Mouse (Mus musculus) heart, postnatal 14 days (tissue): Measurements from ENCODE around the gene Prex1. TPM values are rescaled to one million over a fixed set of nuclear protein-coding genes. Genes with fewer than 3 reads are reported as not detected.

Experiments used
- DNase-seq, 2 experiments: peaks; one replicate each; pipeline ENCODE4 v3.0.0; 2021 to 2022
- intact Hi-C: fragments of 180-260 bp; cut with DNase I; formaldehyde crosslinking; loops from one replicate; pipeline ENCODE4 v1.15.1; 2025
- total RNA-seq, 2 experiments: library from RNA; stranded (reverse); gene quantifications; 2 replicates each; pipeline ENCODE4 v1.2.3; 2021

Gene Prex1
- total RNA-seq, 2 experiments from 2014 or later = 10.7 to 11.9 TPM

DNA sequence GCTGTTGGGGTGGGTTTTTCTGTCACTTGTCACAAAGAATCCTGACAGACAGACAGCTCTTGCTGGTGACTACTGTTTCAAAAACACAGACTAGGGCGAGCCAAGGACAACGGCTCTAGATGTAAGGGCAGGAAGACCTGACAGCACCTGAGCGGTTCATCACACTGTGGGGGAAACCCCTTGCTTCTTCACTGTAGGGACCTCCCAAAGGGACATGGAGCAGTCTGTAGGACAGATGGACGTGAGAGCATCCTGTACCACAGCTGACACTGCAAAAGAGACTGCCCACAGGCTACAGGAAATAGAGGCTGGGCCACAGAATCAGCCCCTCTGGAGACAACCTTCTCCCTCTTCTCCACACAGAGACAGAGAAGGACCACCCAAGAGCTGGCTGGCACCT lies 20.2 kb downstream of the Prex1 start:
- intact Hi-C loops = no loop called here
- DNase-seq = no peak

DNA sequence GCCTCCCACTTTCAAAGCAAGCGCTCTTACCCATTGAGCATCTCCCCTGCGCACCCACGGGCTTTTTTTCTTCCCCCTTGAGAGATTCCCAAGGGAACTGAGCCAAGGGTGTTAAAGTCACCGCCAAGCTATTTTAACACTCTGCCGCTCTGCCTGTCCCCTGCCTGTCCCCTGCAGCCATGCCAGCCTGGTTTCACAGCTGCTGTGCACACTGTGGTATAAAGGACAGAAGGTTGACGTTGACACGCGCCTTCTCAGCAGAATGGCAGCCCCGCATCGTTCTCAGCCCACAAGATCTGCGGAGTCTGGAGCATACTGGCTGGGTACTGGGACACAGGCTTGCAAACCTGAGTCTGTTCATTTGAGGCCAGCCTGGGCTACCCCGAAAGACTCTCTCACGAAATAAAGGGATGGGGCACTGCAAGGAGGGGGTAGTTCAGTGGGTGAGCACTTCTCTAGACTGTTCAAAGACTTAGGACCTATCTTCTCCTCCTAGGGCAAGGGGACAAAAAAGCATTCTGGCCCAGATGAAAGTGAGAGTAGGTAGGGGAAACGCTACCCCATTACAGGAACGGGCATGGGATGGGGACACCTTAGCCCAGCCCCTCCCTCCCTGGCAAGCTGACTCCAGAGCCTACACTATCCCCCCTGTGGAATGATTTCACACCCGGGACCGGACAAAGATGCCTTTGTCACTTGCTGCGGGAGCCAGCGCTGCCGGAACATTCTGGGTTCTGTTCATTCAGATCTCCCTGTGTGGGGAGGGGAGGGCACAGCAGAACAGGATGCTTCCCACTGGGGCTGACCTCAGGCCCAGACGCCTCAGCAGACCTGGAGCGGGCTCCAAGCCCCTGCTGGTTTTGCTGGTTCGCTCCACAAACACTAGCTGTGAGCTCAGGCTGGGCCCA lies 21.8 kb downstream of the Prex1 start:
- intact Hi-C loops = no loop called here
- peak; percentile 32 to 44 for DNase-seq

DNA sequence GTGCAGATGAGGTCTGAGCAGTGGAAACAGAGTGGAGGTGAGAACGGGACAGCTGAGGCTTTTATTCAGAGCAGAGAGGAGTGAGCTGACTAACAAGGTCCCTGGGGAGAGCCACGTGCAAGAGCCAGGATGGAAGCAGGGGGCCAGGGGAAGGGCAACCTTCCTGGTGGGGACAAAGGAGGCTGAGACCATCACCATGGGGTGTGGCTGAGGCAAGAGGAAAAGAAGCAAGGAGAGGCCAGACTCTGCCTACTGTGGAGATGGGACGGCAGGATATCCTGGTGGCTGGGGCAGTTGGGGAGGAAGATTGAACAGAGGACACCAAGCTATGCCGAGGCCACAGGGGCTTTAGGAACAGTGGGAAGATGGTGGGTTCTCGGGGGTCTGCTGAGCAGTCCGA lies 26.7 kb downstream of the Prex1 start:
- no peak for DNase-seq
- intact Hi-C loops = no loop called here

DNA sequence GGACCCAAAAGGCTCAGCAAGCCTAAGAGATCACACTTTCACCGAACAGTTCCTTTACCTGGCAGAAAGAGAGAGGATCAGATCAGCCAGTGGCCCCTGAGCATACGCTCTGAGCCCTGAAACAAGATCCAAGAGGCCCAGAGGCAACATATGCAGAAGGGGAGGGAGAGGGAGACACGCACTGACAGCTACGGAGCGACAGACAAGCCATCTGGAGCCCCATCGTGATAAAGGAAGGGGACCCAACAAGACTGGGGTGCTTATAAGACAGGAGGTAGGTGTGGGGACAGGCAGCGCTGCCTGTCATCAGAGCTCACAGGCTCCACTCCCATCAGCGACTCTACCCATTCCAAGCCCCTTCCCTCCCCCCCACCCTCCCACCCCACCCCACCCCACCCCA lies 27.8 kb downstream of the Prex1 start:
- intact Hi-C loops = no loop called here

DNA sequence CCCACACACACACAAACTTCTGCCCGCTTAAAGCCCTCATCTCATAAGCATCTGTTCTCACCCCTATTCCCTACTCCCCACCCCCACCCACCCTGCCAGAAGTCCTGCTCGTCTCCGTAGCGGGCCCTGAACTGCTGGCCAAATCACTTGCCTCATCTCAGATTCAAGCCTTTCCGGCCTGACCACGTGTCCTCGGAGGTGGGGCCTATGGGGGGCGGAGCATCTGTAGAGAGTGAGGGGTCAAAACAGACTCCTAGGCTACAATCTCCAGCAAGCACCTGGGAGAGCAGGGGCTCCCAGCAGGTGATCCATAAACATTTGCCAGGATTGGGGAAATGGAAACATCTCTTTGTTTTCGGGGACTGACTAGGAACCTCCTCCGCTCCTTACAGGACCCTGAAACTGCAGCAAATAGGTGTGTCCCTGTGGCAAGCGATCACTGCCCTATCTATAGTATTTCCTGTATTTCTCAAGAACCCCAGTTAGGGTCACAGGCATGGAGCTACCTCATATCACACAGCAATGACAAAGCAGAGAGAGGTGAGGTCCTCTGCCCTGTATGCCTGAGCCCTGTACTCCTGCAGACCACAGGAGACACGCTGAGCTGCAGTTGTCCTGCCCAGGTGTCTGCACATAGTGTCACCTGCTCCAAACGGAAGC lies 29.6 kb downstream of the Prex1 start:
- DNase-seq = no peak
- intact Hi-C loops = no loop called here

More for the DNA sequence above, 27.8 kb downstream of the Prex1 start:
- DNase-seq = no peak

DNA sequence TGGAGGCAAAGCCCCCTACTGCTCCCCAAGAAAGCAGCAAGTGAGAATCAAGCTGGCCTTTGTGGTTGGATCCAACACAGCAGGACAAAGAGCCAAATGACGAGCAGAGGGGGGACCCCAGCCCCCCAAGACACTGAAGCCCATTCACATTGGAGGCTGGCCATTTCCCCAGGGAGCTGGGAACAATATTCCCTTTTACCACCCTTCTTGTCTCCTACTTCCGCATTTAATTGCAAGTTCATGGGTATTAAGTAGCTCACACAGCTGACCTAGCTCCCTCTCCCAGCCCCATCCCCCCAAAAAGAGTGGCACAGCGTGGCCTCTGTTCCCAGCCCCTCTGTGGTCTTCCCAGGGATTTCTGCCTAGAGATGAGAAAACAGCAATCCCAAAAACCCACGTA lies 30.8 kb downstream of the Prex1 start:
- intact Hi-C loops = no loop called here
- no peak for DNase-seq

DNA sequence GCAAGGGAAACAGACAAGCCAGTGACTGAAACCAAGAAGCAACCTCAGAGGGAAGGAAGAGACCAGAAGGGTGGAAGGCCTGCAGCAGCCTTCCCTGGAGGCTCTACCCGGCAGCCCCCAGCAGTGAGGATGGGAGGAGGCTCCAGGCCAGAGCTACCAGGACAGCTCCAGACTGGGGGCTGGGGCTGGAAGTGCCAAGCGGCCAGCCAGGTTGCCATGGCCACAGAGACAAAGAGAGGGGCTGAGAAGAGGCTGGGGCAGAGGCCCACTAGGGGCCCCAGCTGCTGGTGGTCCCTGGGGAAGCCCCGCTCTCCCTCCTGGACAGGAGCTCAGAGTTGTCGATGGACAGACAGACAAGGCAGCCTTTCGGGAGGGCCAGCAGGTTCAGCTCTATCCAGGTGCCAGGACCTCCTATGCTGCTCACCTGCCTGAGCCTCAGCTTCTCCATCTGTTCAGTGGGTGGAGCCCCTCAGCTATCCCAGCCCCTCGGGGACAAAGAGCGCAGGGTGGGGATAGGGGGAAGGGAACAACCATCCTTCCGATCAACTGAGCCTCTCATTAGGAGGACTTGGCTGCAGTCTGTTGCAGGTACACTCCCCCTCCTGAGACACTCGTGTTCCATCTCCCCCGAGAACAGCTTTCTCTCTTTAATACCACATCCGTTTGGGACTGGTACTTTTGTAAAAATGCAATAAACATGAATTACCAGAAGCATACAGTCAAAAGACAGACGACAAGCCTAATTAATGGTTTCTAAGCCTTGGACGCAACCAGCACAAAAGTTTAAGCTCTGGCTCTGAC lies 34.5 kb downstream of the Prex1 start:
- intact Hi-C loops = no loop called here
- no peak for DNase-seq

DNA sequence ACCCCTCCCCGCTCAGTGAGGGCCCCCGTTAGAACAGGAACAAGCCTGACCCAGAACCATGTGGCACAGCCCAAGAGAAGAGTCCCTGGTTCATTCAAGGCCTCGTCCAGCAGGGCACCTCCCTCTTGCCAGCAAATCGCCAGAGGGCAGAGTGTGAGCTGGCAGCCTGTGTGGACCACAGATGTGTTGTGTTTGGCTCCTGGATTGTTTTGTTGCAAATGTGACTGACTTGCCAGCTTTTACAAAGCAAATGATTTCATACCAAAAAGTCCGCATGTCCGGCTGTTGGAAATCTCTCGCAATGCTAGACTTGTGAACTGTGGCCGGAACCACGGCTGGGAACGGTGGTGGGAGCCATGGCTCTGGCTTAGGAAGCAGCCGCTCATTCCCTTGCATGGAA lies 36.7 kb downstream of the Prex1 start:
- intact Hi-C loops = no loop called here
- DNase-seq = no peak

DNA sequence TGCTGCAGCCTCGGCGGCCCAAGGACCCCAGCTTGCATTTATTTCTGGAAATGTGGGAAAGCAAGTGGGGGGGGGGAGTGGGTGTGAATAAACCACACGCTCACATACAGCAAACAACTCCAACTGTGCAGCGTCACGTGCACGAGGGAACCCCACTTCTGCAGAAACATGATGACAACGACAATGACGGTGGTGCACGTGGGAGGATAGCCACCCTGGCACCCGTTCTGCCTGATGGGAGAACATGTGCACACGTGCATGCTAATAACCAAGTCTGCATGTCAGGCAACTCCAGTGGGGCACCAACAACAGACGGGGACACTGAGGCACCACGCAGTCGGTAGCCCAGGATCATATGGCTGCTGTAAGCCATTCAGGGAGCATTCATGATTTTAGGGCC lies 37.1 kb downstream of the Prex1 start:
- DNase-seq = no peak
- intact Hi-C loops = no loop called here

DNA sequence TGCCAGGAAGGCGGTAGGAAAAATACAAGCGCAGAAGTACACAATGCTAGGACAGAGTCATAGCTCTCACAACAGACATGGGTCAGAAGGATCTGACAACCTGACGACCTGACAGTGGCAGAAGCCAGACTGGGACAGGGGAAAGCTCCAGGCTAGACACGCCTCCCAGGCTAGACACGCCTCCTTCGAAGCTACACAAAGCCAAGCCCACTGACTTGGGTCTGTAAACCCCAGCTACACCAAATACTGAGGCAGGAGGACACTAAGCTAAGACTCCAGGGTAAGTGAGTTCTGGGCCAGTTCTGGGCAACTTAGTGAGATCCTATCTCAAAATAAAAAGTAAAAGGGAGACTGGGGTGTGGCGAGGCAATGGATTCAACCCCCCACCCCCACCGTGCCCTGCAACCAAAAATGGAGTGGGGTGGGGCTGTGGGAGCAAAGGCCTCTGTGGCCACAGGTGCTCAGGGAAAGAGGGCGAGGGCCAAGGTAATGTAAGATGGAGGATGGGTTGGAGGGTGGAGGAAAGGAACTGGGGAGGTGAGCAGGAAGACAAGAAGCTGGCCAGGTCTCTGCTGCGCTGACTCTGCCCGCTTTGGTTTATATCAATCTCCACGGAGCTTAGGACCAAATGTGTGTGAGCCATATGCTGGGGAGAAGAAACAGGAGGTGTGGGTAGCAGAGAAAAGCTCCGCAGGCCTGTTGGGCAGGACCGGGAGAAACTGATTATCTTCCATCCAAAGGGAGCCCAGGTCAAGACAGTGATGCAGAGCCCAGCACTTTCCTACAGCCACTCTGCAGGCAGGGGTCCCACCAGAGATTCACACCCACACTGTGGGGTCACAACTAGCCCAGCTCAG lies 37.8 kb downstream of the Prex1 start:
- DNase-seq = no peak
- intact Hi-C loops = no loop called here

DNA sequence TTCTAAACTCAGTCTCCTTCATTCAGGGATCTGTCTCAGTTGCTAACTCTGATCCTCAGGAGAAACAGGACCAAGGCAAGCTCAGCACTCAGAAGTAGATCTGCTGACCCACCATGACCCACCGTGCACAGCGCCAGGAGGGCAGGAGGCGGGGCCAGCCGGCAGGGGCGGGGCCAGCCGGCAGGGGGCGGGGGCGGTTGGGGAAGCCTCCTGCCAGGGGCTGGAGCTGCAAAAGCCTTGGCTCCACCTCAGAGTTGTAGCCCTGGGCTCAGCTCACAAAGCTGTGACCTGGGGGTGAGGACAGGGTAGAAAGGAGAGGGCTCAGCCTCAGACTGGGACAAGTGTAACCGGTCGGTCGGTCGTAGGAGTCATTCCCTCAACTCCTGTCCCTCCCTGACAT lies 38.9 kb downstream of the Prex1 start:
- intact Hi-C loops = no loop called here

DNA sequence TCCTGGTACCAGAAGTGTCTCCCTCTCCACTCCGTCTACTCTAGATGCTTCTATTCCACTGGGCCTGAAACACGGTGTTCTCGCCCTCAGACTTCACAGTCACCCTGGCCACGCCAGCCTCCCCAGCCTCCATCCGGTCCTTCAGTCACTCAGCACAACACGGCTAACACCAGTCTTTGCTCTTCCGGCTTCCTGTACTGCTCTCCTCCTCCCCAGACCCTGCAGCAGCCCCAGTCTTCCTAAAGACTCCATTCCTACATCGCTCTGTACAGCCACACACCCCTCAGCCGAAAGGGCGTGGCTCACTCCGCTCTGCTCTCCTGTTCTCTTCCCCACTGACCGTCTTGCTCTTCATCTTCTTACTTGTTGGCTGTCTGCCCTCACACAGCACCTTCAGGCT lies 39.7 kb downstream of the Prex1 start:
- DNase-seq = no peak
- intact Hi-C loops = no loop called here

More for the DNA sequence above, 38.9 kb downstream of the Prex1 start:
- DNase-seq = no peak

DNA sequence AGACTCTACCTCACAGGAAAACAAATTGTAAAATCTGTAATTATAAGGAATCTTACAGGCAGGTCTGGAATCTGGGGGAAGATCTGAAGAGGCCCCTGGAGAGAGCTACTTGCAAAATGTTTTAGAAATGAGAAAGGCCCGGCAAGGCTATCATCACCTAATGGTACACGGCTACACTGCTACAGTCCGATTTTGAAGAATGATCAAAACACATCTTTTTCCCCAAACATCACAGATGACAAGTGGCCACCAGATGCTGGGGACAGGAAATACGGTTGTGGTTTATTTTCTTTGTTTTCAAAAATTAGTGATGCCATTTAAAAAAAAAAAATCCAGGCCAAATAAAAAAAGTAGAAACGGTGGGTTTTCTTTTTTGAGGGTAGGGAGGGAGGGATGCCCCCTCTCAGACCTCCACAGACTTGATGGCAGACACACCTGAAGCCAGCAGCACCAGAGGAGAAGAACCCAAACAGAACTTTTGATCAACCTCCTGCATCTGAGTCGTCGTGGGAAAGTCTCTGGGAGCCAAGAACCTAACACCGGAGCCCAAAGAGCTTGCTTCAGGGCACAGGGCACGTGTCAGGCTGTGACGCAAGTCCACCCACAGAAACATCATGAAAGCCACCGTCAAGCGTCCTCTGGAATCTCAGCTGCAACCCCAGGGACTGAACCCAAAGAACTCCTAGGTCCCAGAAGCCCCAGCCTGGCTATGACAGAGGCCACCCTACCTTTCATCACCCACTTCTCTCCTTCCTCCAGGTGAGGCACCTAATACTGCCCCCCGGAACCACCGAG lies 41.3 kb downstream of the Prex1 start:
- no peak for DNase-seq
- intact Hi-C loops = no loop called here

DNA sequence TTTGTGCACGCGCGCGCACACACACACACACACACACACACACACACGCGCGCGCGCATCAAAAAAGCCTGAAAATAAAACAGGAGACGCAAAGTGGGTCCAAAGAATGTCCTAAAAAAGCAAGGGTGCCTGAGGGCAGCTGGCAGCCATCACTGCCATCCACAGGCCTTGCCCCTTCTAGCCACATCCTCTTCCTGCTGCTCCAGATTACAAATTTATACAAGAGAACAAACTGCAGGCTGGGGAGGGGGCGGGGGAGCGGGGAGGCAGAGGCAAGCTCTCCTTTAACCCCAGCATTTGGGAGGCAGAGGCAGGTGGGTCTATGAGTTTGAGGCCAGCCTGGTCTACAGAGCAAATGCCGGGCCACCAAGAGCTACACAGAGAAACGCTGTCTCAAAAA lies 42.0 kb downstream of the Prex1 start:
- no peak for DNase-seq
- intact Hi-C loops = no loop called here

DNA sequence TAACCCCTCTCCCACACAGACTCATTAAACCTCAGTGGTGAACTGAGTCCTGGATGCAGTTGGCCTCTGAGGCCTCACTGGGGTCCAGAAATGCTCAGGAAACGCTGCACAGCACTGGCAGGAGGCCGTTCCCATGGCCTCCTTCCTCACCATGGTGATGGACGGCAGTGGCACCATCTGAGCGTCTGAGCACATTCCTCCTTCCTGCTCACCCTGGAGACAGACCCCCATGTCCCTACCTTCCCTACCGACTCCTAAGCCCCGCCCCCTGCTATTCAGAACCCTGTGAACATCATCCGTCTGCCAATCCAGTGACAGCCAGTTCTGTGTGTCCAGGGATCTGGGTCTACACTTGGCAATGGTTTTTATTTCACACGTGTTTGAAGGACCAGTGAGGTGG lies 42.6 kb downstream of the Prex1 start:
- intact Hi-C loops = no loop called here
- no peak for DNase-seq

DNA sequence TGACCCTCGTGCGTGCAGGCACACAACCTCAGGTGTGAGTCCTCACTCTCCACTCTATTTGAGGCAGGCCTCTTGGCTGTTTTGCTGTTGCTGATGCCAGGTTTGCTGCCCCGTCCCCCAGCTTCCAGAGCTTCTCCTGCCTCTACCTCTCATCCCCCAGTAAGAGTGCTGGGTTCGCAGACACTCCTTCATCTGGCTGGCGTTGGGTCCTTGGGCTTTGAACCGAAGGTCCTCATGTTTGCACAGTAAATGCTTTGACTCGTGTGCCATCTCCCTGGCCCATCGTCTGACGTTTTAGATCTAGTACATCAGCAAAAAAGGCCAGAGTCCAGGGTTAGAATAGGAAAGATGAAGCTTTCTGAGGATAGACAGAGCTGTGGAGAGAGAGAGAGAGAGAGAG lies 43.7 kb downstream of the Prex1 start:
- intact Hi-C loops = no loop called here
- no peak for DNase-seq

DNA sequence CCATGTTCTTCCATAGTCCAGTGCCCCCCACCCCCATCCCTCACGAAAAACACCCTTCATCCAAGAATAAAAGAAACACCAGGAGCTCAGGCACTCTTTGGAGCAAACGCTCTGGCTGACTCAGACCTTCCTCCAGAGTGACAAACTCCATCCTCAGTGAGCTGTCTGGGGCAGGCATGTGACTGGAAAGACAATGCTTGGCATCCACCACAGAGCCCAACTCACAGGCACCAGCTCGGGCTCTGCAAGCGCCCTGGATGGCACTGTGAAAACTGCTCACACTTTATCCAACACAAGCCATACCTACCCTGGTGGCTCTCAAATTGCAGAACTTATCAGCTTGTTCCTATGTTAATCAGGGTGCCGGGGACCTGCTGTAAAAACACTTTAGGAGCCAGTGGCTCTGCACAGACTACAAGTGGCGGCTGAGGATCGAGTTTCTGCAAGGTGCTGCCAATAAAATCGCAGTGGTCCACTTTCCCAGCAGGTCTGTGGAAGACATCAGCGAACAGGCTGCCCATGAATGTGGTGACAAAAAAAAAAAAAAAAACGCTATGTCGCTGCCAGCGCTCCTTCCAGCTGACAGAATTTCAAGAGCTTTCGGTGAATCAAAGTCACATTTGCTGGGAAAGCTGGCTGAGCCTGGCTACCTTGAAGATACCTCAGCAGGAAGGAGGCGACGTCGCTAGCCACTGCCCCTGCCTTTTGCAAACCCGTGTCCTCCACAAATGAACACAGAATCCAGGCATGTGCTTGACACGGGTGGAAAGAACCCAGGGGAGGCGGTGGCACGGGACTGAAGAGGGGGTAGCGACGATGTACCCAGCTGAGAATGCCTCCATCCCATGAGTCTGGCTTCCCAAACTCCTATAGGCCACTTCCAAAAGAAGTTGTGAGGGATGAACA lies 45.6 kb downstream of the Prex1 start:
- intact Hi-C loops = no loop called here
- DNase-seq = no peak

DNA sequence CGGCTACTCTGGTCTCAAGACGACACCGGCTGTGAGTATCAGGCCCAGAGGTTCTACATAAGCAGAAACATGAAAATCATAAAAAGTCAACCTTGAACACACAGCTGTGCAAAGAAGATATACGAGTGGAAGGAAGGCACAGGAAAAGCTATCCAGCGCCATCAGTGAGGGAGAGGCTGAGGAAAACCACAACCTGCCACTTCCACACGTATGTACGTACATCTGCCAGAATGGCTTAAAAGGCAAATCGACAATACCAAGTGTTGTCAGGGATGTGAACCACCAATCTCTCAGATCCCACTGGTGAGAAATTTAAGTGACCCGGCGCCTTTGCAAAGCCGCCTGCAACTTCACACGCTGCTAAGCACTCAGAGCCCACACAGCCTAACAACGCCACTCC lies 47.5 kb downstream of the Prex1 start:
- intact Hi-C loops = no loop called here
- no peak for DNase-seq
